Mouse (Mus musculus) limb, embryonic 10.5 days (tissue): ENCODE measurements around the gene Gm8246. TPM values are rescaled to one million over a fixed set of nuclear protein-coding genes. Genes with fewer than 3 reads are reported as not detected.
"Not testable (repeated sequence)": the region's sequence is repeated elsewhere in the genome, so short reads cannot be mapped to it uniquely, and the experiment has no call there.

ENCODE experiments used
- DNase-seq: peaks from one replicate; pipeline ENCODE4 v3.0.0-alpha.2; 2017; ENCODE audit warnings: low spot score
- H3K27ac ChIP-seq: fragments of 300-500 bp; sonication (generic); 2 replicates; pipeline ENCODE4 v1.5.1; 2016; ENCODE audit warnings: mild to moderate bottlenecking
- H3K27me3 ChIP-seq: fragments of 300-500 bp; sonication (generic); 2 replicates; pipeline ENCODE4 v1.6.1; 2016; ENCODE audit warnings: low read depth, mild to moderate bottlenecking; ENCODE audit not compliant: poor library complexity, severe bottlenecking
- H3K36me3 ChIP-seq: fragments of 300-500 bp; sonication (generic); 2 replicates; pipeline ENCODE4 v1.6.1; 2016; ENCODE audit warnings: mild to moderate bottlenecking, moderate library complexity
- H3K4me1 ChIP-seq: fragments of 300-500 bp; sonication (generic); 2 replicates; pipeline ENCODE4 v1.6.1; 2016
- H3K4me3 ChIP-seq: fragments of 300-500 bp; sonication (generic); 2 replicates; pipeline ENCODE4 v1.5.1; 2016; ENCODE audit warnings: mild to moderate bottlenecking, moderate library complexity
- H3K9me3 ChIP-seq: fragments of 300-500 bp; sonication (generic); replicated peaks from 2 replicates; pipeline ENCODE4 v1.6.1; 2016; ENCODE audit warnings: mild to moderate bottlenecking
- WGBS: fragments of 180-500 bp; shearing (Covaris S2); methylation state at CpG from one replicate; pipeline ENCODE4 v1.1.7; 2016; 5-methylcytosine and 5-hydroxymethylcytosine counted together
- polyA plus RNA-seq: library from polyadenylated mRNA; unstranded; fragments of >200 nt; fragmentation: Nextera tagmentation; extraction: Ambion mirVana; gene quantifications from 2 replicates; pipeline ENCODE4 v1.2.1, GENCODE M21; 2016

Gm8246 gene
- not detected in 2 replicates for polyA plus RNA-seq

- H3K27me3 ChIP-seq, H3K9me3 ChIP-seq, H3K4me1 ChIP-seq, DNase-seq, H3K4me3 ChIP-seq, H3K27ac ChIP-seq, H3K36me3 ChIP-seq: not testable (repeated sequence)
- no CpG with 5 or more reads among the region's 3 CpGs for WGBS
Measured at GRCm38 (mm10) chr14:5477730-5478129, at the start of gene Gm8246. TSS of gene Gm8246 (minus strand) at chr14:5477830.

GRCm38 (mm10) chr14:5501374-5501773 is 23.7 kb upstream of the Gm8246 start, which contains the start of gene Gm3488:
TSS of gene Gm3488 (plus strand) at chr14:5501674.
- WGBS: no CpG with 5 or more reads among the region's 35 CpGs
- not testable (repeated sequence) for H3K27ac ChIP-seq, H3K9me3 ChIP-seq, DNase-seq, H3K4me1 ChIP-seq, H3K4me3 ChIP-seq, H3K27me3 ChIP-seq, H3K36me3 ChIP-seq

- H3K36me3 ChIP-seq, H3K4me1 ChIP-seq, H3K27me3 ChIP-seq, H3K9me3 ChIP-seq, H3K4me3 ChIP-seq, DNase-seq, H3K27ac ChIP-seq: not testable (repeated sequence)
- WGBS: 83% methylated on average over 4 of the region's 5 CpGs
Measured at GRCm38 (mm10) chr14:5483907-5484306, 6.3 kb upstream of the Gm8246 start, which contains the start of gene Gm3187. TSS of gene Gm3187 (plus strand) at chr14:5484207.

DNA sequence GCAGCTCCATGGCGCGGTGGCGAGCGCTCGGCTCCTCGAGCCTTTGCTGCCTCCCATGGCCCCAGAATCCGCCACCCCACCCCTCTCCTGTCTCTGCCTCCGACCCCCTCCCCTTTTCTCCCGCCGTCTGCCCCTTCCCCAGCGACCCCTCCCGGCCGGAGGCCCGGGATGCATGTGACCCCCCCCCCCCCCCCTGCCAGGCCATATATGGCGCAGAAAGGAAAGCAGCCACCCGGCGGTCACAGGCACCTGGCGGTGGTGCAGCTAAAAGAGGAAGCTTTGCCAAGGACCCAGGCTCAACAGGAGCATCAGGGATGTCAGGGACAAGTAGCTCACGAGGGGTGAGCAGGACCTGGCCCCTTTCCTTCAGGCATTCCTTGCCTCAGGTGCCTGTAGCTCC is 17.2 kb downstream of the Gm8246 start:
- not testable (repeated sequence) for H3K9me3 ChIP-seq, H3K27ac ChIP-seq, H3K27me3 ChIP-seq, H3K36me3 ChIP-seq, H3K4me3 ChIP-seq, DNase-seq, H3K4me1 ChIP-seq
- WGBS: no CpG with 5 or more reads among the region's 19 CpGs

DNA sequence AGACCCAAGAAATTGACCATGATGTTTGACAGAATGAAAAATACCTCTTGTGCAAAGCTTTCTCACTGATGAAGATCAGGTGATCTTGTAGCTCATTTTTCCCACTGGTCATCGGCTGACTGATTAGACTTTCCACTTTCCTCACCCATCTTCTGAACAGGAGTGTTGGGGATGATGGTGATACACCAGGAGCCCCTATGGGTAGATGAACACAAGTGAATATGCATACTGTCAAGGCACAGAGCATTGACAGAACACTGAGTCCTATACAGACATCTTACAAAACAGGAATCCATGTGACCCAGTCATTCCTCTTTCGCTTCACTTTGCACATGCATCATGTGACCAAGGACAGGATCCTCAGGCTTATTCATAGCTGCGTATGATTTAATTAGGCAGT is 22.3 kb downstream of the Gm8246 start, which contains the start of gene Gm3194:
Gene Gm3194 (minus strand): TSS at position 101 of the 400 bp plus-strand sequence.
- not testable (repeated sequence) for H3K4me3 ChIP-seq, H3K4me1 ChIP-seq, H3K9me3 ChIP-seq, H3K27me3 ChIP-seq, H3K27ac ChIP-seq, DNase-seq, H3K36me3 ChIP-seq
- WGBS: no CpG with 5 or more reads among the region's 3 CpGs

Other genes starting within 250 kb of the Gm8246 start
- not detected in 2 replicates for gene Gm3526, start 217.2 kb downstream of the Gm8246 start, polyA plus RNA-seq
- not detected in 2 replicates for gene Gm3542, start 142.9 kb downstream of the Gm8246 start, polyA plus RNA-seq
- gene Gm3500, start 88.8 kb downstream of the Gm8246 start, polyA plus RNA-seq: not detected in 2 replicates
- 0.54 and 0.63 TPM in 2 replicates for gene Gm3194, start 22.4 kb downstream of the Gm8246 start, polyA plus RNA-seq
- gene Gm3187, start 6.4 kb upstream of the Gm8246 start, polyA plus RNA-seq: not detected in 2 replicates
- gene Gm3488, start 23.8 kb upstream of the Gm8246 start, polyA plus RNA-seq: 0.94 and 1.1 TPM in 2 replicates
- not detected in 2 replicates for gene Gm3532, start 60.7 kb upstream of the Gm8246 start, polyA plus RNA-seq
- gene Gm8265, start 155.2 kb upstream of the Gm8246 start, polyA plus RNA-seq: not detected in 2 replicates
- not detected in 2 replicates for gene Gm9603, start 209.6 kb upstream of the Gm8246 start, polyA plus RNA-seq